Mouse (Mus musculus): ENCODE data around the gene 5730455P16Rik.
"Not testable (repeated sequence)": the region's sequence is repeated elsewhere in the genome, so short reads cannot be mapped to it uniquely, and the experiment has no call there.

Gene 5730455P16Rik

GRCm38 (mm10) chr11:80378452-80379068 is 726 bp upstream of the 5730455P16Rik start:
- DNase-seq, result not testable (repeated sequence)

GRCm38 (mm10) chr11:80376651-80377050 is 1.2 kb downstream of the 5730455P16Rik start:
- no peak for DNase-seq

DNA sequence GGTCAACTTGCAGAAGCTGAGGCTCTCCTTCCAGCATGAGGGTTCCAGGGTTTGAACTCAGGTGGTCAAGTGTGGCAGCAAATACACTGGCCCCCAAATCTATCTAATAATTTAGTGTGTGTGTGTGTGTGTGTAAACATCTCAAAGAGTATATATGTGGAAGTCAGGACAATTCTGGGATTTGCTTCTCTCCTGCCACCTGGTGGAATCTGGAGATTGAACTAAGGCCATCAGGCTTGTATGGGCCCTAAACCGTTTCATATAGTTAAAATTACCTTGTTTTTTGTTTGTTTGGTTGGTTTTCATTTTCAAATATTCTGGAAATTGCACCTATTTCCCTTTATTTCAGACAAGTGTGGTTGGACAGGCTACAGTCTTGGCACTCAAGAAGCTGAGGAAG is 8.9 kb downstream of the 5730455P16Rik start:
- no peak for DNase-seq

GRCm38 (mm10) chr11:80354832-80355231 is 23.0 kb downstream of the 5730455P16Rik start:
- DNase-seq, result peak in 1 of 2 experiments; percentile 23

GRCm38 (mm10) chr11:80351832-80352430 is 25.9 kb downstream of the 5730455P16Rik start:
- peak; percentile 39 to 86 for DNase-seq

DNA sequence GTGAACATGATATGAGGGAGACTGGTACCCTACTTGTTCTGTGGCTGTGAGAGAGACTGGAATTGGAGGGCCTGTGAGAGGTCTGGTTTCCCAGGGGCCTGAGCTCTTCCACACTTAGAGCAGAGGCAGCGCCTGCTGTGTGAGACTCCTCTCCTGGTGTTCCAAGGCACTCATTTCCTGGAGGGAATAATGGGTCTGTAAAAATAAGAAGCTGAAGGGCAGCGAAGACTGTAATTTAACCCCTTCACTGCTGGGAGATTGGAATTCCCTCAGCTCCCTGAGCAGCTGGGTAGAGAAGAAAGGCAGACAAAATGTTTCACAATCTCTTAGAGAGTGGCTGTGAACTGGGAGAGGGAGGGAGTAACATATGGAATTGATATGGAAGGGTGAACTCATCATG is 35.4 kb downstream of the 5730455P16Rik start:
- no peak for DNase-seq

DNA sequence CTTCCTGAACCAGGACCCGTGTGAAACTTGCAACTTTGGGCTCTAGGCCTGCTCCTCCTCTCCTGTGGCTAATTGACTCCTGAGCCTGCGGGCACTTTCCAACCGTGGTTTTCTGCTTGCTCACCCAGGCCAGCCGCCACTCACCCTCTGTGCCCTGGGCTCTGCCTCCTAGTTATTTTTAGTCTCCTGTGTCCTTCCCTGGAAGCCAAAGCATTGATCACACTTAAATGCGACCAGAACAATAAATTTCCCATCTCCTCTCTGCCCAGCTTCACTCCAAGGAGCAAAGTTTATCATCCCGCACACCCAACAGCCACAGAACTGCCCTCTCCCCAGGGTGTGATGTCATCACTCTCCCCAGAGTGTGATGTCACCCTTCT is 41.5 kb downstream of the 5730455P16Rik start:
- DNase-seq, result no peak

GRCm38 (mm10) chr11:80335609-80336350 is 42.1 kb downstream of the 5730455P16Rik start:
- no peak for DNase-seq

DNA sequence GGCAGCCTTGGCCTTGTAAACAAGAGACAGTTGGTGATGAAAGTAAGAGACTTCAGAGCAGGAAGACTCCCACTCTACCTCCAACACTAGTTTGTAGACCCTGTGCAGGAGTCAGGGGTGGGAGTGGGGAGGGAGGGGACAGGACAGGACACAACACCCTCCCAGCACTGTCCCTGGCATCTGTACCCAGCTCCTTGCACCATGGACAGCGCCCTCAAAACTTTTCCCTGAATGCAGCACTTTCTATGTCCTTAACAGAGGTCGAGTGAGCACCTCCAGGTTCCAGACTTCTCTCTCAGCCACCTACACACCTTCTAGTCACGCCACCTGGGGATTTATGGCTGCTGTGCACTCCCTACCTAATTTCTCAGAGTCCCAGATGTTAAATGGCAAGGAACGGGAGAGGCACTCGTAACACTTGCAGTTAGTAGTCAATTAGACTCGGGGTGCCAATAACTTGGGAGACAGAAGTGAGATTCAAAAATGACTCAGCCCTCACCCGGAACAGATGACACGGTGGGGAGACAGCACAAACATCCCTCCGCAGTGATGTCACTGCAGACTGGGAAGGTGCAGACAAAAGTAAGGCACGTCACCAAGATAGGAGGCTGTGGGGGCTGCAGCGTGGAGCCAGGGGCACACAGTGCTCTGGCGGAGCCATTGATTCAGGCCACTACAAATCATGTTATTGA is 45.0 kb downstream of the 5730455P16Rik start:
- no peak for DNase-seq

DNA sequence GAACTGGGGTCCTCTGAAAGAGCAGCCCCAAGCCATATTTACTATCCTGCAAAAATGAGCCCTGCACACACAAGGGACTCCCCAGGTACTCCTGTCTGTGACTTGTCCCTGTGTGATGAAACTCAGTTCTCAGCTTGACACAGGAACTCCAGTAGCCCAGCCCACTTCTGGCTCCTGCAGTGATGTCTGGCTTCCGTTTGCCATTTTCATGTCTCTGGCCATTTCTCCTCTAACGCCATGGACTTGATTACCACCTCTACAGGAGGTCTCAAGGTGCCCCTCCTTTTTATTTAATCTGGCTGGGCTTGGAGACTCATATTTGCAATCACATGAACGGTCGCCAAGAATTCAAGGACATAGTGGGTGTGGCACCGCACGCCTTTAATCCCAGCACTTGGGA is 53.2 kb downstream of the 5730455P16Rik start:
- no peak for DNase-seq

DNA sequence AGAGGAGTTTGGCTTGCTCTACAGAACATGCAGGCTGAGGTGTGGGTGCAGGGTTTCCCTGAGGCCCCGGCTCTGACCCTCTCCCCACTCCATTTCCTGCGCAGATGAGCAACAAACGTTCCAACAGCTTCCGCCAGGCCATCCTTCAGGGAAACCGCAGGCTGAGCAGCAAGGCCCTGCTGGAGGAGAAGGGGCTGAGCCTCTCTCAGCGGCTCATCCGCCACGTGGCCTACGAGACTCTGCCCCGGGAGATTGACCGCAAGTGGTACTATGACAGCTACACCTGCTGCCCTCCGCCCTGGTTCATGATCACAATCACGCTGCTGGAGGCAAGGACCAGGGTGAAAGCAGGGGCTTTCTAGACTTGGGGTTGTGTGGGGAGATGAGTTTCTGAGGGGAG is 54.6 kb downstream of the 5730455P16Rik start:
- no peak for DNase-seq

DNA sequence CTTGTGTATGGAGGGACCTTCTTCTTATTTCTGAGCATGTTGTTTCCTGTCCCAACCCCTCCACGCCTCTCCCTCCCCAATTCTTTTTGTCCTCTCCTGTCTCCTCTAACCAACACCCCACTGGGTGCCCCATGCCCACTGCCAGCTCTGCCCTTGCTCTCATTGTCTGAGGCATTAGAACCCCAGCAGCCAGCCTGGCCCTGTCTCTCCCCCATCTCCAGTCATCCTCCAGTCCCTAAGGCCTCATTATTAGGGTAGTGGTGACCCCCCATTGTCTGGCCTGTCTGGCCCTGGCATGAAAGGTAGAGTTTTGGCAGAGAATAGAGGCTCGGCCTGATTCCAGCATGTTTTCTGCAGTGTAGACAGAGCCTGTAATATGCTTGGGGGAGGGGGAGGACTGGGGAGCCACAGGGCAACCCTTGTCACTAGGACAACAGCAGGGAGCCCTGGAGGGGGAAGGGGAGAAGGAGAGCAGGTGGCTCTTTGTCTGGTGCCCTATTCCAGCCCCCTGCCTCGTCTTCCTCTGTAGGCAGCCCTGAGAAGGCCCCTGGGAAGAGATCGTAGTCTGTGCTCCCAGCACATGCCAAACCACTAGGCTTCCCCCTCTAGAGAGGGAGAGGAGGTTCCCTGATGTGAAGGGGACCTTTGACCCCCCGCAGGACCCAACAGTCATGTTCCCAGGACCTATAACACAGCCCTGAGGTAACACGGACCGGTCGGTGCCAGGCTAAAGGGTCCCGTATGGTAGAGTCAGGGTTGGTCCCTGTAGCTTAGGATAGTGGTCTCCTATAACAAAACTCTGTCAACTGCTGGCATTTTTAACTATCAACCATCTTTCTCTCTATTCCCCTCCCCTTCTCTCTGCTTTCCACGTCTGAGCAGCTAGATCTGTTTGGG is 61.8 kb downstream of the 5730455P16Rik start:
- no peak for DNase-seq

GRCm38 (mm10) chr11:80313944-80314343 is 63.9 kb downstream of the 5730455P16Rik start:
- no peak for DNase-seq

- no peak for DNase-seq
Observed at GRCm38 (mm10) chr11:80313462-80313861, 64.4 kb downstream of the 5730455P16Rik start.

DNA sequence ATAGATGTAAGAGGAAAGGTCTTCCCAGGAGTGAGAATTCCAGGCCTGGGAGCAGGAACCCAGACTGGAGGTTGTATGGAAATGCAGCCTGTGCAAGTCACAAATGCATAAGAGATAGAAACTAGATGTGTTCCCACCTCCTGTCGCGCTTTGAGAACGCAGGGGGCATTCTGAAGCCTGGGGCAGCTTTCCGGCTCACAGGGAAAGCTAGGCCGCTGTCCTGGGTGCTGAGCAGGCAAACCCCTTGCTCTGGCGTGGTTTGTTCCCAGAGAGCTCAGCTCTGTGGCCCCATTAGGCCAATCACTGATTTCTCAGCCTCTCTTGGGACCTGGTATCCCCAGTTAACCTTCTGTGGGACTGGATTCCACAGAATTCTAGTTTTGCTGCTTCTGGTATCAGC is 65.3 kb downstream of the 5730455P16Rik start:
- DNase-seq, result no peak

DNA sequence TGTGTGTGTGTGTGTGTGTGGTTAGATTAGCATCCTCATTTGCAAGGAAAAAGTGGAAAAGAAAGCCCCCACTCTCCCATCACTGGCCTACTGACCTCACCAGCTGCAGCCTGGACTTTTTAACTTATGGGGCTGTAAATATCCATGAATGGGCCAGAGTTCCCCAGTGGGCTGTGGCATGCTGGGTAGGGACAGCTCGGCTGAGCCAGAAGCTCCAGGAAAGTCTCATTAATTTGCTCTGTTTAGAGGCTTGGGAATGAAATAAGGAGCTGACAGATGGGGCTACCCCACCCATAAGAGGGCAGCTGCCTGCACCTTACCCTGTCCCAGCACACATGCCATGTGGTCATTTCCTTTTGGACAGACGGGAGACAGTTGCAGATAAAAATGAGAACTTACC is 65.8 kb downstream of the 5730455P16Rik start:
- no peak for DNase-seq

- DNase-seq, result no peak
Observed at GRCm38 (mm10) chr11:80311271-80311670, 66.6 kb downstream of the 5730455P16Rik start.

All from spleen, adult 18-20 months (tissue).